Mouse (Mus musculus): ENCODE measurements around the gene Shoc2. TPM values are rescaled to one million over a fixed set of nuclear protein-coding genes. Genes with fewer than 3 reads are reported as not detected.
A peak's percentile ranks its signal among the peaks of the same experiment; 100 is the strongest.

Gene Shoc2
- polyA plus RNA-seq, 1 experiment from 2014 or later, result 54.8 TPM

GRCm38 (mm10) chr19:54046684-54047070, 102.6 kb downstream of the Shoc2 start:
- Histone ChIP-seq H3K9ac (no peak overlapping the region), H3K4me1 (ENCODE audit: insufficient read depth) (peaks cover 10% of the 10 kb centered on the region; the same call in 1 of the 2 replicates), H3K9me3 (ENCODE audit: low read depth, low read length) (no peaks in the 10 kb centered on the region), H3K4me2 (peak overlapping the region; percentile 89), H3K4me3 (ENCODE audit: low read depth, low read length) (peak overlapping the region; percentile 47), H3K36me3 (ENCODE audit: insufficient read depth) (no peaks in the 10 kb centered on the region), H3K27ac (ENCODE audit: low read depth) (no peak overlapping the region), H3K27me3 (ENCODE audit: insufficient read depth, low read length) (peaks cover 54% of the 10 kb centered on the region)
- 1% methylated on average over 42 of the region's 46 CpGs for WGBS
- ATAC-seq (ENCODE audit: insufficient read depth) (no peak), DNase-seq (peak; percentile 27)
- TF ChIP-seq CTCF (IDR thresholded peaks at IDR 0.05; ENCODE audit: low read depth), result no peak

- Histone ChIP-seq H3K9me3 (ENCODE audit: low read depth, low read length) (no peaks in the 10 kb centered on the region), H3K4me3 (ENCODE audit: low read depth, low read length) (peak overlapping the region; percentile 47), H3K9ac (no peak overlapping the region), H3K4me1 (ENCODE audit: insufficient read depth) (peaks cover 10% of the 10 kb centered on the region; the same call in 1 of the 2 replicates), H3K4me2 (peak overlapping the region; percentile 89), H3K36me3 (ENCODE audit: insufficient read depth) (no peaks in the 10 kb centered on the region), H3K27me3 (ENCODE audit: insufficient read depth, low read length) (peaks cover 54% of the 10 kb centered on the region), H3K27ac (ENCODE audit: low read depth) (no peak overlapping the region)
- WGBS, result under 1% methylated on average over 27 of the region's 27 CpGs
- TF ChIP-seq CTCF (IDR thresholded peaks at IDR 0.05; ENCODE audit: low read depth), result no peak
- DNase-seq (peak; percentile 14), ATAC-seq (ENCODE audit: insufficient read depth) (no peak)
Measured at GRCm38 (mm10) chr19:54047386-54048050, 103.4 kb downstream of the Shoc2 start.

GRCm38 (mm10) chr19:54048161-54048885, 104.2 kb downstream of the Shoc2 start:
- H3K9ac ChIP-seq, result no peak overlapping the region
- 4% methylated on average over 13 of the region's 13 CpGs for WGBS
- H3K4me3 ChIP-seq (ENCODE audit: low read depth, low read length), result no peak overlapping the region
- ATAC-seq (ENCODE audit: insufficient read depth), result no peak
- H3K27me3 ChIP-seq (ENCODE audit: insufficient read depth, low read length), result peaks cover 54% of the 10 kb centered on the region
- no peaks in the 10 kb centered on the region for H3K36me3 ChIP-seq (ENCODE audit: insufficient read depth)
- peak; percentile 29 for DNase-seq
- no peak for TF ChIP-seq CTCF (IDR thresholded peaks at IDR 0.05; ENCODE audit: low read depth)
- peak overlapping the region; percentile 3; the same call in 1 of the 2 replicates for H3K4me2 ChIP-seq
- H3K9me3 ChIP-seq (ENCODE audit: low read depth, low read length), result no peaks in the 10 kb centered on the region
- H3K27ac ChIP-seq (ENCODE audit: low read depth), result no peak overlapping the region
- H3K4me1 ChIP-seq (ENCODE audit: insufficient read depth), result peaks cover 10% of the 10 kb centered on the region; the same call in 1 of the 2 replicates

GRCm38 (mm10) chr19:54051651-54052050, 107.5 kb downstream of the Shoc2 start:
- H3K4me3 ChIP-seq (ENCODE audit: low read depth, low read length), result no peak overlapping the region
- DNase-seq, result no peak
- H3K9ac ChIP-seq, result no peak overlapping the region
- no peak for TF ChIP-seq CTCF (IDR thresholded peaks at IDR 0.05; ENCODE audit: low read depth)
- H3K36me3 ChIP-seq (ENCODE audit: insufficient read depth), result no peaks in the 10 kb centered on the region
- no peak overlapping the region for H3K4me2 ChIP-seq
- peaks cover 2% of the 10 kb centered on the region; the same call in 1 of the 2 replicates for H3K4me1 ChIP-seq (ENCODE audit: insufficient read depth)
- H3K27ac ChIP-seq (ENCODE audit: low read depth), result no peak overlapping the region
- no peak for ATAC-seq (ENCODE audit: insufficient read depth)
- WGBS, result 55% methylated on average over 4 of the region's 4 CpGs
- no peaks in the 10 kb centered on the region for H3K9me3 ChIP-seq (ENCODE audit: low read depth, low read length)
- peaks cover 39% of the 10 kb centered on the region for H3K27me3 ChIP-seq (ENCODE audit: insufficient read depth, low read length)

- Histone ChIP-seq H3K9me3 (ENCODE audit: low read depth, low read length) (no peaks in the 10 kb centered on the region), H3K36me3 (ENCODE audit: insufficient read depth) (no peaks in the 10 kb centered on the region), H3K4me1 (ENCODE audit: insufficient read depth) (no peaks in the 10 kb centered on the region), H3K27me3 (ENCODE audit: insufficient read depth, low read length) (no peaks in the 10 kb centered on the region), H3K9ac (no peak overlapping the region), H3K4me2 (no peak overlapping the region), H3K27ac (ENCODE audit: low read depth) (no peak overlapping the region), H3K4me3 (ENCODE audit: low read depth, low read length) (no peak overlapping the region)
- ATAC-seq (ENCODE audit: insufficient read depth), result no peak
- no peak for TF ChIP-seq CTCF (IDR thresholded peaks at IDR 0.05; ENCODE audit: low read depth)
- WGBS, result 70% methylated on average over 5 of the region's 5 CpGs
- no peak for DNase-seq
Measured at GRCm38 (mm10) chr19:54055845-54056244, 111.7 kb downstream of the Shoc2 start.

- ATAC-seq (ENCODE audit: insufficient read depth), result no peak
- Histone ChIP-seq H3K4me2 (no peak overlapping the region), H3K36me3 (ENCODE audit: insufficient read depth) (no peaks in the 10 kb centered on the region), H3K9me3 (ENCODE audit: low read depth, low read length) (no peaks in the 10 kb centered on the region), H3K27ac (ENCODE audit: low read depth) (no peak overlapping the region), H3K9ac (no peak overlapping the region), H3K27me3 (ENCODE audit: insufficient read depth, low read length) (no peaks in the 10 kb centered on the region), H3K4me3 (ENCODE audit: low read depth, low read length) (no peak overlapping the region), H3K4me1 (ENCODE audit: insufficient read depth) (no peaks in the 10 kb centered on the region)
- no peak for TF ChIP-seq CTCF (IDR thresholded peaks at IDR 0.05; ENCODE audit: low read depth)
- DNase-seq, result no peak
- WGBS, result 83% methylated on average over 7 of the region's 7 CpGs
Measured at GRCm38 (mm10) chr19:54068447-54068846, 124.3 kb downstream of the Shoc2 start.

- Histone ChIP-seq H3K27me3 (ENCODE audit: insufficient read depth, low read length) (no peaks in the 10 kb centered on the region), H3K9ac (no peak overlapping the region), H3K27ac (ENCODE audit: low read depth) (no peak overlapping the region), H3K4me3 (ENCODE audit: low read depth, low read length) (no peak overlapping the region), H3K4me1 (ENCODE audit: insufficient read depth) (no peaks in the 10 kb centered on the region), H3K36me3 (ENCODE audit: insufficient read depth) (no peaks in the 10 kb centered on the region), H3K4me2 (no peak overlapping the region), H3K9me3 (ENCODE audit: low read depth, low read length) (no peaks in the 10 kb centered on the region)
- ATAC-seq (ENCODE audit: insufficient read depth), result no peak; the same call in 1 of the 2 replicates
- DNase-seq, result peak; percentile 61
- TF ChIP-seq CTCF (IDR thresholded peaks at IDR 0.05; ENCODE audit: low read depth), result no peak
- WGBS, result 61% methylated on average over 5 of the region's 5 CpGs
Measured at GRCm38 (mm10) chr19:54070521-54070920, 126.4 kb downstream of the Shoc2 start.

All from lung, embryonic 14.5 days (tissue).